Mouse (Mus musculus) bone marrow, adult 2 months (tissue): ENCODE data around the gene Creg1. TPM values are rescaled to one million over a fixed set of nuclear protein-coding genes. Genes with fewer than 3 reads are reported as not detected.
"Not testable (repeated sequence)": the region's sequence is repeated elsewhere in the genome, so short reads cannot be mapped to it uniquely, and the experiment has no call there.

ENCODE experiments used
- H3K27ac ChIP-seq: fragments of 200-500 bp; 2 replicates; pipeline ENCODE4 v1.5.1; 2012; ENCODE audit warnings: low read depth, mild to moderate bottlenecking, control low read depth, inconsistent platforms, low read length; ENCODE audit not compliant: control insufficient read depth, poor library complexity, insufficient read depth
- H3K4me1 ChIP-seq: fragments of 200-500 bp; 2 replicates; pipeline ENCODE4 v1.6.1; 2011; ENCODE audit warnings: low read length; ENCODE audit not compliant: control insufficient read depth, insufficient read depth
- H3K4me3 ChIP-seq: fragments of 200-500 bp; replicated peaks from 2 replicates; pipeline ENCODE3; 2011; ENCODE audit warnings: mild to moderate bottlenecking, low read depth, low read length, control low read depth; ENCODE audit not compliant: control insufficient read depth
- CTCF ChIP-seq: fragments of 200-500 bp; IDR thresholded peaks from 2 replicates; pipeline ENCODE4 v1.5.1; 2011; ENCODE audit warnings: low read length, control low read depth; ENCODE audit not compliant: control insufficient read depth, insufficient read depth
- POLR2A ChIP-seq: fragments of 200-500 bp; IDR thresholded peaks from 2 replicates; pipeline ENCODE4 v1.6.1; 2011; ENCODE audit warnings: low read depth, mild to moderate bottlenecking, control low read depth, low read length, borderline replicate concordance; ENCODE audit not compliant: control insufficient read depth
- WGBS: fragments of 180-500 bp; shearing (Covaris S2); methylation state at CpG from one replicate; pipeline ENCODE4 v1.1.7; 2018; 5-methylcytosine and 5-hydroxymethylcytosine counted together
- polyA plus RNA-seq: library from polyadenylated mRNA; stranded (reverse); fragments of >200 nt; gene quantifications from 2 replicates; pipeline ENCODE4 v1.2.4, GENCODE M21; 2011; ENCODE audit warnings: low replicate concordance; ENCODE audit not compliant: missing spikeins, insufficient read depth, insufficient read length

Gene Creg1
- polyA plus RNA-seq, 1 experiment = 312 TPM

DNA sequence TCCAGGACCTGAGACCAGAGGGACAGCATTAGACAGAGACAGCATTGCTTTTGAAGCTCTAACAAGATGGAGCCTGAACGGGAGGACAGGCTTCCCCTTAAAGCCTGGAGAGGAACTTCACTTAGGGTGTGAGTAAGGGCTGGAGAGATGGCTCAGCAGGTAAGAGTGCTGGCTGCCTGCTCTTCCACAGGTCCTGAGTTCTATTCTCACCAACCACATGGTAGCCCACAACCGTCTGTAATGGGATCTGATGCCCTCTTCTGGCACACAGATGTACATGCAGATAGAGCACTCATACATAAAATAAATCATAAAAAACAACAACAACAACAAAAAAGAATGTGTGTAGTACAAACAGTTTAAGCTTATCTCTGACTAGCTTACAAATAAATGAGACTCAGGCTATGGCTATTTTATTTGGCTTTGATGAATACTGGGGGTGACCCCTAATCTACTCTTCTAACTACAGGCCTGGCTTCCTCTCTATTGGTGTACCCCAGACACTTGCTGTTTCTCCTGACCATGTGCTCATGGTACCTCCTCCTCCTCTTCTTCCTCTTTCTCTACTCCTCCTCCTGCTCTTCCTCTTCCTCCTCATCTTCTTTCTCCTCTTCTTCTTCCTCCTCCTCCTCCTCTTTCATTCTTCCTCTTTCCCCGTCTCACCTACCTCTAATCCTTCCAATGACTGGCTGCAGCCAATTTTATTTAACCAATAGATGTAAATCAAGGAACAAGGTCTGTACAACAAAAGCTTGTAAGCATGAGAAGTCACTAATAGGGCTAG is 1.8 kb upstream of the Creg1 start:
- Histone ChIP-seq H3K4me1 (peaks cover 6% of the 10 kb centered on the region), H3K4me3 (no peak overlapping the region), H3K27ac (no peak overlapping the region)
- TF ChIP-seq POLR2A (no peak), CTCF (no peak)
- WGBS = 56% methylated on average over 3 of the region's 3 CpGs

DNA sequence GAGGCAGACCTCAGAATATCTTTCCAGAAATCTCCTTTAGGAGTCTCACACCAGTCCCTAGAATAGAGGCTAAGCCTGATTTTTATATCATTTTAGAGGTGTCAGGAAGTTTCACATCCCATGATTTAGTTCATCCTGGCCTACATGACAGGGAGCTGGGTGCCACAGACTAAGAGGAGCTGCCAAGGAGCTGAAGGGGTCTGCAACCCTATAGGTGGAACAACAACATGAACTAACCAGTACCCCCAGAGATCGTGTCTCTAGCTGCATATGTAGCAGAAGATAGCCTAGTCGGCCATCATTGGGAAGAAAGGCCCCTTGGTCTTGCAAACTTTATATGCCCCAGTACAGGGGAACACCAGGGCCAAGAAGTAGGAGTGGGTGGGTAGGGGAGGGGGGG is 1.0 kb upstream of the Creg1 start:
- H3K4me3 ChIP-seq, H3K4me1 ChIP-seq, H3K27ac ChIP-seq: not testable (repeated sequence)
- WGBS = 27% methylated on average over 2 of the region's 2 CpGs

DNA sequence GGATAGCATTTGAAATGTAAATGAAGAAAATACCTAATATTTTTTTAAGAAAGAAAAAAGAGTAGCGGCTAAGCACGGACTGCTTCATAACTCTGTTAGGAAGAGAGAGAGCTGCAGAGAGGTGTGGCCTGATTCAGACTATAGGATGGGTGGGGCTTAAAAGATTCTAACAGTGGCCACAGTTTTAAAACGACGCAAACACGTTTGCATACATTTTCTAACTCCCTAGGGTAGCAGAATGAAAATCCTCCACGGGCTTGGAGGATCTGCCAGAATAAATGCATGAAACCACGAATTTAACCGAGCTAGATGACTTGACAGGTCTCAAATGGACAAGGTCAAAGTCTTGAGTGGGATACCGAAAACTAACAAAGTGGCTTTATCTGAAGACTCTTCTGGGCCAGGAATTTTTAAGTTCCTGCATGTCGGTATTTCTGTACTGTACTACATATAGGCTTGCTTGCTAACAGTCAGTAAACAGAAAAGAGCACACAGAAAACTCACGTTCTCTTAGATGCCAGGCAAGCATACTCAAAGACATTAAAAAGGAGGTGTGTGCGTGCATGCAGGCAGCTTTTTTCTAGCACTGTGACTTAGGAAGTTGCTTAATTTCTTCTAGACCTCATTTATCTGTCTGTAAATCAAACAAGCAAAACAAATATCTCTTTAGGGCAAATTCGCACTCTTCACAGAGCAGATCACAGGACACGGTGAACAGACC is 472 bp upstream of the Creg1 start:
- H3K4me1 ChIP-seq = peaks cover 9% of the 10 kb centered on the region
- H3K4me3 ChIP-seq = peak overlapping the region; percentile 92
- TF ChIP-seq POLR2A (no peak), CTCF (no peak)
- no peak overlapping the region for H3K27ac ChIP-seq
- 2% methylated on average over 14 of the region's 14 CpGs for WGBS

DNA sequence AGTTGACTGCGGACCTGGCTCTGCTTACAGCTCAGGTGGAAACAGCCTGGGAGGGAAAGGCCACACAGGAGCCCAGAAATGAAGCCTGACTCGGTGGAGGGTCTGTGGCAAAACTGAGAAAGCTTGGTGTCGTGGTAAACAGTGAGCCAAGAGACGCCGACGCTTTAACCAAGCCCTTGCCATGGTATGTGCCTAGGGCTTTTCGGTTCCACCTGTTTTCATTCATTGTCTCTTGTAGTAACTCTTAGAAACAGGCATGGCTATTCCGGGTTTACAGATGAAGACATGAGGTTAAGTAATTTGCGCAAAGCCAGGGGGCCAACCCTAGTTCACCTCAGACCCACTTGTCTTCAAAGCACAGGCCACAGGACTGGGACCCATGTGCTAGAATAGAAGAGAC is 1.0 kb downstream of the Creg1 start:
- peak overlapping the region; percentile 90 for H3K27ac ChIP-seq
- WGBS = 14% methylated on average over 9 of the region's 9 CpGs

DNA sequence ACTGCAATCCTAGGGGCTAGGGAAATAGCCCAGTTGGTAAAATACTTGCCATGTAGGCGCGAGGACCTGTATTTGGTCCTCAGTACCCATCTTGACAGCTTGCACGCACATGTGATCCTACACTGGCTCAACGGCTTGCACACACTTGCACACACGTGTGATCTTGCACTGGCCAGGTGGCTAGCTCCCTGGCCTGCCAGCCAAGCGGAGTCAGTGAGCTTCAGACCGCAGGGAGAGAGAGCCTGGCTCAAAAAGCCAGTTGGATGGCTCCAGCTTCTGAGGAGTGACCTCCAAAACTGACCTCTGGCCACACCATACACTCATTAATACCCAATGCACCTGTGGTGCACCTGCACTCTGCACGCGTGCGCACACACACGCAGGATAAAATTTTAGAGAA is 1.5 kb downstream of the Creg1 start:
- 62% methylated on average over 11 of the region's 11 CpGs for WGBS
- H3K27ac ChIP-seq = peak overlapping the region; percentile 90
- peaks cover 9% of the 10 kb centered on the region for H3K4me1 ChIP-seq
- TF ChIP-seq CTCF (0 out of 2 replicates have a peak, but pooled peaks have one; percentile 0), POLR2A (no peak; the same call in 1 of the 2 replicates)
- H3K4me3 ChIP-seq = peak overlapping the region; percentile 92

More for the DNA sequence above, 1.0 kb downstream of the Creg1 start:
- TF ChIP-seq CTCF = no peak
- TF ChIP-seq POLR2A = no peak
- Histone ChIP-seq H3K4me1 (peaks cover 9% of the 10 kb centered on the region), H3K4me3 (peak overlapping the region; percentile 92)

DNA sequence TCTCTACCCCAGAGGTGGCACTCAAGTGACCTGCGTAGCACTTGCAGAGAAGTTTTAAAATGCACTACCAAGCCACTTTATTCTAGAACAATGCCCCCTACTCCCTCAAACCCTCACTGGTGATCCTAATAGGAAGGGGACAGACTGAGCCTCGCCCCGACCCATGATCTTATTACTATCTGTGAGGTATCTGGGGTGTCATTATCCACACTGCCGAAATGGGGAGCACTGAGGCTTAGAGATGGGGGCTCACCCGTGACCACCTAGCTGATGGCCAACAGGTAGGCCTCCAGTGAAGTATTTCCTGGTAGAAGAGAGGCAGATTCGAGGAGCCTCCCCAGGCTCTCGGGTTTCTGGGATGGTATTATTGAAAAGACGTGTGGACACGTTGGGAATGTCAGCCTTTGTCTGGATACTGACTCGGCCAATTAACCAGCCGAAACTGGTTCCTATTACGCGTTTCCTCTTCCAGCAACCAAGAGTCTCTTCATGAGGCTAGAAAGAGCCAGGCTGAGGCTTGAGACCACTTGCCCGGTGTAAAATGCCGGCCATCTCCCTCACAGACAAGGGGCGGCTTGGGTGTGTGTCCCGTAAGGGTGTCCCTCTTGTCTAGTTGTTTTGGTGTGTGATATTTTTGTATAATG is 2.2 kb downstream of the Creg1 start:
- 50% methylated on average over 17 of the region's 17 CpGs for WGBS
- H3K27ac ChIP-seq = peak overlapping the region; percentile 90
- TF ChIP-seq POLR2A = no peak
- no peak for TF ChIP-seq CTCF

DNA sequence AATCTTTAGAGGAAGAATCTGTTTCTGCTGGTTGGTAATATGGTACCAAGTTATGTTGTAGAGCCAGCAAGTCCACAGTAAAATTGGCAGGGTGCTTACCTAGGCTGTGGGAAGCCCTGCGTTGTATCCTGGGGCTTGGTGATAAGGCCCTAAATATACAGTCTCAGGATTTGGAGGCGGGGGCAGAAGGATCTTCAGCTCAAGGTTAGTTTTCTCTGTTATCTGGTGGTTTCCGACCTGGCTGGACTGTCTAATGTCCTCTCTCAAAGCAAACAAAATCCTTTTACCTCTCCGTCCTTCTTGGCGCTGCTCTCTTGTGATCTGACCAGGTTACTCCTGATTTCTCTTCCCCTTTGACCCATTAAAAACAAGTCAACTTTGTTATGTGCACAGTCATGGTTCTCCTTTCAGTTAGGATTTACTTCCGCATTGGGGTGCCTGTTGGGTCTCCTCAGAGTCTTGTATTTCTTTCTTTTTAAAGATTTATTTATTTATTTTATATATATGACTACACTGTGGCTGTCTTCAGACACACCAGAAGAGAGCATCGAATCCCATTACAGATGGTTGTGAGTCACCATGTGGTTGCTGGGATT is 2.8 kb downstream of the Creg1 start:
- Histone ChIP-seq H3K4me1 (peaks cover 11% of the 10 kb centered on the region), H3K27ac (peak overlapping the region; percentile 90), H3K4me3 (peak overlapping the region; percentile 92)
- 0 out of 2 replicates have a peak, but pooled peaks have one; percentile 45 for TF ChIP-seq POLR2A
- TF ChIP-seq CTCF = no peak
- WGBS = 18% methylated on average over 7 of the region's 7 CpGs

More for the DNA sequence above, 2.2 kb downstream of the Creg1 start:
- Histone ChIP-seq H3K4me3 (peak overlapping the region; percentile 92), H3K4me1 (peaks cover 11% of the 10 kb centered on the region)

DNA sequence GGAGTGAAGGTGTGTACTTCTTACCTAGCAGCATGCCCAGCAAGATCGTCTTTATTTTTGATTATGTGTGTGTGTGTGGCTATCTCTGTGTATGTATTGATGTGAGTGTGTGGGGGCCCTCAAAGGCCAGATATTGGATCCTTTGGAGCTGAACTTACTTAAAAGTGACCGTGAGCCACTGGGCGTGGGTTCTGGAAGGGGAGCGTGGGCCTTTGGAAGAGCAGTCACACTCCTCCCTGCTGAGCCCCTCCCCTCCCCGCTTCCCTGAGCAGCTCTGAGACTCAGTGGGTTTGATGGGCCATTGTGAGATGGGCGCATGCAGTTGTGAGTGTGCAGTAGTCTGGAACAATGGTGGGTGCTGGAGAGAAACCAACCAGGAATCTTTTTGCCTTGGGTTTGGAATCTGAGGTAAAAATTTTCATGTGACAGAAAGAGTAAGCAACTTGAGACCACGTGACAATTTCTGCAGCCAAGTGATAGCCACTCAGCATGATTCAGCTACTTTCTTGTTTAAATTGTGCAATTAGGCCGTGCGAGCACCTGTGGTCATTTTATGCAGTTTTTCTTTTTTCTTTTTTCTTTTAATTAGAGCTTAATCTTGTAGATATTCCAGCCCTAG is 5.5 kb downstream of the Creg1 start:
- peak overlapping the region; percentile 32 for H3K4me3 ChIP-seq
- peak overlapping the region; percentile 89 for H3K27ac ChIP-seq
- peaks cover 11% of the 10 kb centered on the region for H3K4me1 ChIP-seq
- WGBS = 19% methylated on average over 9 of the region's 9 CpGs
- TF ChIP-seq POLR2A = no peak
- TF ChIP-seq CTCF = no peak
